Mouse (Mus musculus) testis, adult 2 months (tissue): ENCODE data around the gene Kcnh7.

Experiments
- CTCF ChIP-seq: fragments of 200-500 bp; IDR thresholded peaks from 2 replicates; pipeline ENCODE4 v1.5.1; 2012; ENCODE audit warnings: low read depth, mild to moderate bottlenecking, inconsistent platforms, low read length, moderate library complexity; ENCODE audit not compliant: control insufficient read depth, insufficient read depth, insufficient replicate concordance
- POLR2A ChIP-seq: fragments of 200-500 bp; IDR thresholded peaks from 2 replicates; pipeline ENCODE4 v1.6.1; 2012; ENCODE audit warnings: low read depth, mild to moderate bottlenecking, inconsistent platforms, low read length, moderate library complexity; ENCODE audit not compliant: control insufficient read depth

GRCm38 (mm10) chr2:62654519-62655338, 529.4 kb downstream of the Kcnh7 start:
- no peak for TF ChIP-seq CTCF
- TF ChIP-seq POLR2A: no peak
